Mouse (Mus musculus): Measurements from ENCODE around the gene Map1lc3b. TPM values are rescaled to one million over a fixed set of nuclear protein-coding genes. Genes with fewer than 3 reads are reported as not detected.

Gene Map1lc3b
- total and polyA plus RNA-seq, 2 experiments from 2014 or later = 262 to 386 TPM

- H3K4me3 ChIP-seq (ENCODE audit: low read depth, low read length) = no peak overlapping the region
- H3K27ac ChIP-seq (ENCODE audit: low read depth, low read length) = peak overlapping the region; percentile 64; the same call in 1 of the 2 replicates
- no peaks in the 10 kb centered on the region for H3K27me3 ChIP-seq (ENCODE audit: insufficient read depth, low read length)
- 59% methylated on average over 3 of the region's 3 CpGs for WGBS
- peaks cover 26% of the 10 kb centered on the region for H3K4me1 ChIP-seq (ENCODE audit: insufficient read depth)
- H3K9me3 ChIP-seq (ENCODE audit: low read length) = no peaks in the 10 kb centered on the region
- 0 out of 2 replicates have a peak overlapping the region, but pooled peaks have one; percentile 0 for H3K4me2 ChIP-seq (ENCODE audit: low read depth)
- no peak for ATAC-seq
- DNase-seq = no peak
- no peak overlapping the region for H3K9ac ChIP-seq
- H3K36me3 ChIP-seq (ENCODE audit: insufficient read depth) = no peaks in the 10 kb centered on the region
- TF ChIP-seq CTCF (IDR thresholded peaks at IDR 0.05; ENCODE audit: low read depth) = no peak
Observed at GRCm38 (mm10) chr8:121642804-121643203, 52.6 kb downstream of the Map1lc3b start.

GRCm38 (mm10) chr8:121643384-121643783 is 53.2 kb downstream of the Map1lc3b start:
- Histone ChIP-seq H3K9me3 (ENCODE audit: low read length) (no peaks in the 10 kb centered on the region), H3K4me3 (ENCODE audit: low read depth, low read length) (no peak overlapping the region), H3K36me3 (ENCODE audit: insufficient read depth) (no peaks in the 10 kb centered on the region), H3K4me2 (ENCODE audit: low read depth) (0 out of 2 replicates have a peak overlapping the region, but pooled peaks have one; percentile 0), H3K9ac (no peak overlapping the region), H3K27me3 (ENCODE audit: insufficient read depth, low read length) (no peaks in the 10 kb centered on the region), H3K4me1 (ENCODE audit: insufficient read depth) (peaks cover 31% of the 10 kb centered on the region), H3K27ac (ENCODE audit: low read depth, low read length) (peak overlapping the region; percentile 64; the same call in 1 of the 2 replicates)
- TF ChIP-seq CTCF (IDR thresholded peaks at IDR 0.05; ENCODE audit: low read depth) = no peak
- no peak for DNase-seq
- ATAC-seq = peak; percentile 12; the same call in 1 of the 2 replicates
- 40% methylated on average over 11 of the region's 11 CpGs for WGBS

GRCm38 (mm10) chr8:121647511-121648215 is 57.5 kb downstream of the Map1lc3b start:
- H3K27me3 ChIP-seq (ENCODE audit: insufficient read depth, low read length) = no peaks in the 10 kb centered on the region
- TF ChIP-seq CTCF (IDR thresholded peaks at IDR 0.05; ENCODE audit: low read depth) = no peak
- H3K4me3 ChIP-seq (ENCODE audit: low read depth, low read length) = no peak overlapping the region
- 82% methylated on average over 12 of the region's 12 CpGs for WGBS
- H3K9ac ChIP-seq = no peak overlapping the region
- ATAC-seq (no peak), DNase-seq (no peak)
- peaks cover 40% of the 10 kb centered on the region for H3K4me1 ChIP-seq (ENCODE audit: insufficient read depth)
- H3K36me3 ChIP-seq (ENCODE audit: insufficient read depth) = 0 out of 2 replicates have a peak, but pooled peaks cover 3% of the 10 kb centered on the region
- no peak overlapping the region for H3K27ac ChIP-seq (ENCODE audit: low read depth, low read length)
- no peaks in the 10 kb centered on the region for H3K9me3 ChIP-seq (ENCODE audit: low read length)
- peak overlapping the region; percentile 81 for H3K4me2 ChIP-seq (ENCODE audit: low read depth)

Other genes starting within 250 kb of the Map1lc3b start
- gene 1700018B08Rik, start 46.0 kb upstream of the Map1lc3b start, total RNA-seq (2014; rRNA removed) = not detected in 2 replicates
- gene 1700018B08Rik, start 46.0 kb upstream of the Map1lc3b start, polyA plus RNA-seq (2015; fragmentation: Nextera tagmentation; extraction: Ambion mirVana) = not detected in 2 replicates
- gene Fbxo31, start 11.6 kb upstream of the Map1lc3b start, total RNA-seq (2014; rRNA removed) = 52.1 and 58.3 TPM in 2 replicates
- 31.5 and 38.2 TPM in 2 replicates for gene Fbxo31, start 11.6 kb upstream of the Map1lc3b start, polyA plus RNA-seq (2015; fragmentation: Nextera tagmentation; extraction: Ambion mirVana)
- 69.0 and 85.8 TPM in 2 replicates for gene Zcchc14, start 62.5 kb downstream of the Map1lc3b start, total RNA-seq (2014; rRNA removed)
- gene Zcchc14, start 62.5 kb downstream of the Map1lc3b start, polyA plus RNA-seq (2015; fragmentation: Nextera tagmentation; extraction: Ambion mirVana) = 13.9 and 17.4 TPM in 2 replicates
- 64.2 and 65.8 TPM in 2 replicates for gene Jph3, start 139.3 kb downstream of the Map1lc3b start, total RNA-seq (2014; rRNA removed)
- 123 and 127 TPM in 2 replicates for gene Jph3, start 139.3 kb downstream of the Map1lc3b start, polyA plus RNA-seq (2015; fragmentation: Nextera tagmentation; extraction: Ambion mirVana)
- 46.1 and 51.4 TPM in 2 replicates for gene Klhdc4, start 239.2 kb downstream of the Map1lc3b start, total RNA-seq (2014; rRNA removed)
- 40.1 and 40.3 TPM in 2 replicates for gene Klhdc4, start 239.2 kb downstream of the Map1lc3b start, polyA plus RNA-seq (2015; fragmentation: Nextera tagmentation; extraction: Ambion mirVana)

All from forebrain, postnatal 0 days (tissue).